Mouse (Mus musculus): ENCODE measurements around the gene Trpc4.
A peak's percentile ranks its signal among the peaks of the same experiment; 100 is the strongest.

Gene Trpc4

DNA sequence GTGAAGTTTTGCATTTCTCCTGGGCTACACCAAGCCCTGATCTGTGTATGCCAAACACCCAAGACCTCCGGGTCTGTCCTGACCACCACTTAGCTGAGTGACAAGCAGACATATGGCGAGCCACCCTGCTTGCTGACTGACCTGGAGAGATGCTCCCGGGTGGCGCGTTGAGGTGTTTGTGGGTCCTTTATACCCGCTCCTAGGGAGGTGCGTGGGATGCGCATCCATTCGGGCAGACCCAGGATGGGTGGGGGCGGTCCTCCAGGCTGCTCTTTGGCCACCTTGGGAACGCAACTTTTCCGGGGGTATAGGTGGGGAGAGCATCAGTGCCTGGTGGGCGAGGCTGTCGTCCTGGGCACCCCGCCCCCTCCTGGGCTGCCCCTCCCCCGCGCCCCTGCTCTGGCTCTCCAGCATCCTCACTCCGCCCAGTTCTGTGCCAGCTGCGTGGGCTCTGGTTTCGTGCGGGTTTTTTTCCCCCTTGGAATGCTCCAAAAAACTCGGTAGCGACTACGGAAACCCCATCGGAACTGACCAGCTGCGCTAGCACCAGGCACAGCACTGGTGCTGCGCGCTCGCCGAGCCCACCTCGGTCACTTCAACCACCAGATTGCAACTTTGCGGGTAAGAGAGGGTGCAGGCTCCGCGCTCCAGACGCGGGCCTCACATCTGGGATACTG is at the start of gene Trpc4:
Trpc4 (plus strand) TSS at position 397 of the 677 bp plus-strand sequence.
- no peak for DNase-seq (ENCODE audit: low read depth, low spot score)

DNA sequence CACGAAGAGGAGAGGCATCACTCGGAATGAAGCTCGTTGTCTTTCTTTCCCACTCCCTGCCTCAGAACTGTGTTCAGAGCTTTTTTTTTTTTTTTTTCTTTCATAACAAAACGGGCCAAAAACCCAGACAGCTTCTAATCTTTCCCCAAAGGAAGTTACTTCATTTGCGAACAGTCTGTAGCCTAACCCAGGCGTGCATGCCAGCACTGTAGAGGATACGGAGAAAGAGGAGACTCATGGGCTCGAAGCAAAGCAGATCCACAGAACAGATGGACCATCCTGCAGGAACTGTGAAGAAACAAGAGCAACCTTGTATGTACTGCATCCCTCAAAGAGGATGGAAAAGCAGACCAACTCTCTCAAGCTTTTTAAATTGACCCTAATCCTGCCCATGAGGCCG is 44.3 kb upstream of the Trpc4 start:
- DNase-seq (ENCODE audit: low read depth, low spot score) = no peak

DNA sequence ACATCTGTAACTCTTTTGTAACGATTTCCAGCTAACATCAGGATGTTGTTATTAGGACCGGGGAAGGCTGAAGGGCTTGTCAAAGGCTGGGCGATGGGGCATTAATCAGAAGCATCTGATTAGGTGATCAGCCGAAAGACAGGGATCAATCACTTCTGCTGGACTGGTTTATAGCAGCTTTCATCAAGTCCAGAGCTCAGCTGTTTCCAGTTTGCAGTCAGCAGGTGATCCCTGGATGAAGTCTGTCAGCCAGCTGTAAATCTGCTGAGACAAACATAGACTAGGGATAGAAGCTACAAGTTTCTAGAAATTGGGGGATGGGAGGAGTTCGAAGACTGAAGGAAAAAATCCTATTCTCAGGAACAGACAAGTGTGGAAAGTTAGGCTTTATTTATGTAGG is 20.5 kb upstream of the Trpc4 start:
- no peak for DNase-seq (ENCODE audit: low read depth, low spot score)

DNA sequence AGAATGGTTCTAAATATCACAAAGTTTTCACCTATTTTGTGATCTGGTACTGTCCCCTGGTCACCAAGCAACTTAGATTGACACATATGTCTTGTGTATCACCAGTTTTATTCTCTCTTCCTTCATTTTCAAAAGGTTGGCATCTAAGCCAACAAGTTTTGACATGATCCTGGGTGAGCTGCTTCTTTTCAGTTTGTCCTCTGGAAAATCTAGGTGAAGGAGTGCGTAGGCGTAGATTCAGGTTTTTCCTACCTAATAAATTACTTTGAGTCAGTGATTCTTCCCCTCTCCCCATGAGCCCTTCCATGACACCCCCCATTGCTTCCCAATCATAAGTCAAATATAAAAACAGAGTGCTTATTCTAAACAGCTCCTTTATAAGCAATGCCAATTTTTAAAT is 14.5 kb upstream of the Trpc4 start:
- no peak for DNase-seq (ENCODE audit: low read depth, low spot score)

DNA sequence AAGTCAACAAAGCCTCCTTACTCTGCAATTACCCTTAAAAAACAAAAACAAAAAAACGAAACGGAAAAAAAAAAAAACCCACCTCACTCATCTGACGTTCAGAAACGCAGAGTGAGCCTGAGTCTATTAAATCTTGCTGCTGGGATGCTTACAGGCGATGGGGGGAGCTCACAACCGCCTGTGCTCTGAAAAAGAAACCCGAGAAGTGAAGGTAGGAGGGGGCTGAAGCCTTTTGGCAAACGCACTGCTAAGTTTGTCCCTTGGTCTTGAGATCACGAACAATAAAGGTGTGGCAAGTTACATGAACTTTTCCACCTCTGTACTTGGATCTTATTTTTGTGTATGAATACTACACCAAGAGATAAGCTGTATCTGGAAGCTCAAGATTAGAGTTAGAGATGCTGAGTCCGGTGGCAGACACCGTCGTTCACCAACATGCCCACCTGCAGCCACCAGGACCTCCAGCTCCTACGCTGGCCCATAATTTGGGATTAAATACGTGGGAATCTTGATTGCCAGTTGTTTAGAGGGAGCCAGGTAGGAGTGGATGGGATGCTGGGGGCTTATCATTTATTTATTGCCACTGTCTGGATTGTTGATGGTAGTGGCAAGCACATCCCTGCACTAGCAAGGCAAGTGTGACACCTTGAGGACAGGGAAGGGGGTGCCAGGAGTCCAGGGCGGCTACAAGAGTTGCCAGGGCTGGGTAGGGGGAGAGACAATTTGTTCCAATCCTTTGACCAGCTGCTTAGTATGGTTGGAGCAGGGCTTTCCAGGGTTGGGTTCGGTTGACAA is 794 bp upstream of the Trpc4 start:
- peak; percentile 27 for DNase-seq (ENCODE audit: low read depth, low spot score)

DNA sequence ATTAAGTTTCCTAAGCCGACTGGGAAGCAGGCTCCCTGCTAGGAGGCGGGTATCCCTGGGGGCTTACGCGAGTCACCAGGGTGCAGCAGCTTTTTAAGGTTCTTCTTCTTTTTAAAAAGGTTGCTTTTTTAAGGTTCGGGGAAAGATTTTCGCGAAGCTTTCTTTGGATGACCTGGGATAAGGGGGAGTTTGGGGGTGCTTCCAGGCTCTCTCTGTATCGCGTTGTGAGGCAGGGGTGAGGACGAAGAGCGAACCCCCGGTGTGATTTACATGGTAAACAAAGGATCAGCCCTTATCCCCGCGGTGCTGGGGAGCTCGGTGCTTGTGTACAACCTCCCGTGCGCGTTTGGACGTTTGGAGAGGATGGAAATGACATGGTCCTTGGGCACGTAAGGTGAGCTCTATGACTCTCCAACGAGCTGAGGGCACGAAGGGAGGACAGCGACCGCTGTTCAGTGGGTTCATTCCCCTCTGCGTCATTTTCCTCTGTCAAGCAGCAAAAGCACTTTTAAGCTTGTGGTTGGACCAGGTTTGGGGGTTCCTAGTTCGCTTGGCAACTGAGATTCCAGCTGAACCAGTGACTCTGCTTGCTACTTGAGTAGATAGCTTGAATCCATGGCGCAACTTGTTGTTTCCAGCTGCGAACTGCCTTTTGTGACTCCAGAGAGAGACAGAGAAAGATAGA is 623 bp downstream of the Trpc4 start:
- no peak for DNase-seq (ENCODE audit: low read depth, low spot score)

DNA sequence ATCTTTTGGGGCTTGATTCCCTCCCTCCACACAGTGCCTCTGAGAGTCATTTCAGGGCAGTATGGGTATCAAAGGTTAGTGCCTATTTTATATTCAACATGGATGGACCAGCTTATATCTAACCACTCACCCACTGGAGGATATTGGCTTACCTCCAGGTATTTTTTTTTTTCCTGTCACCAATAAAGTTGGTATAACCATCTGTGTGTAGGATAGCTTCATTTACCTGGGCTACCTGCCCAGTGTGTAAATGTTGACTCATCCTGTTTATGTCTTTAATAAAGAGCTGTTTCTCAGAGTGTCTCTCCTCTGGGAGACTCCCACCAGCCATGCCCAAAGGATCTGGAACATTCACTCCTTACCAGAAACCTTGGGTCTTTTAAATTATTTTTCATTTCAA is 14.9 kb downstream of the Trpc4 start:
- no peak for DNase-seq (ENCODE audit: low read depth, low spot score)

DNA sequence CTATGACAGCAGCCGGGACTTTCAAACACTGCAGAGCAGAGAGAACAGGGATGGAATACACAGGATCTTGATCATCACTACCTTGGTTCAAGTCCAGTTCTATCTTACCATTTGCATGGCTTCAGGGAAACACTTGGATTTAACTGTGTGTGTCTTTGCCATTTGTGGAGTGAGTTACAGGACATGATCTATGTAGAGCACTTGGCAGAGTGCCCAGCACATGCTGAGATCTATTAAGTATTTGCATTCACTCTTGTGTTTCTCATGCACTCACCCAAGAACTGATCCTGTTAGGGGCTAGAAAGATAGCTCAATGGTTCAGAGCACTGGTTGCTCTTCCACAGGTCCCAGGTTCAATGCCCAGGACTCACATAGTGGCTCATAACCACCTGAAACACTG is 21.5 kb downstream of the Trpc4 start:
- no peak for DNase-seq (ENCODE audit: low read depth, low spot score)

DNA sequence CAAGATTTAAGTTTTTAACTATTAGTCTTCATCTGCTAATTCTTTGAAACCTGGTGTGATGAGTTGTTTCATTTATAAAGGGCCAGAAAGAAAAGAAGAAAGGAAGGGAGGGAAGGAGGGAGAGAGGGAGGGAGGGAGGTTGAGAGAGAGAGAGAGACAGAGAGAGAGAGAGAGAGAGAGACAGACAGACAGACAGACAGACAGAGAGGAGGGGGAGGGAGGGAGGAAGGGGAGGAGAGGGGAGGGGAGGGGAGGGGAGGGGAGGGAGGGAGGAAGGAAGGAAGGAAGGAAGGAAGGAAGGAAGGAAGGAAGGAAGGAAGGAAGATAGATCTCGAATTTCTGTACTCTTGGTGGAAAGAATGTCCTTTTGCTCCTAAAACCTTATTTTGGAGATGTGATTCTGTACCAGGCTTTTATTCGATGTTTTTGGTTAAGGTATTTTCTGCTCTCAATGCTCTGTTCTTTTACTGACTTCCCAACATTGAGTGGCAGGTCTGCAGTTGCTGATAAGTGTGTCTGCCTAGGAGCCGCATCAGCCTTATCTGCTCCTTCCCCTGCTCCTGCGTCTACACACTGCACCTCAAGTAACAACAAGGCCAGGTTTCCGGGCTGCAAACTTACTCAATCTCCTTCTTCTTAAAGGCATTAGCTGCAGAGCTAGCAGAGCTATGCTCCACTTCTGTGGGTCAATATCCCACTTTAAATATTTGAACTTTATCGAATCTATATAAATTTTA is 35.3 kb downstream of the Trpc4 start:
- DNase-seq (ENCODE audit: low read depth, low spot score) = no peak

DNA sequence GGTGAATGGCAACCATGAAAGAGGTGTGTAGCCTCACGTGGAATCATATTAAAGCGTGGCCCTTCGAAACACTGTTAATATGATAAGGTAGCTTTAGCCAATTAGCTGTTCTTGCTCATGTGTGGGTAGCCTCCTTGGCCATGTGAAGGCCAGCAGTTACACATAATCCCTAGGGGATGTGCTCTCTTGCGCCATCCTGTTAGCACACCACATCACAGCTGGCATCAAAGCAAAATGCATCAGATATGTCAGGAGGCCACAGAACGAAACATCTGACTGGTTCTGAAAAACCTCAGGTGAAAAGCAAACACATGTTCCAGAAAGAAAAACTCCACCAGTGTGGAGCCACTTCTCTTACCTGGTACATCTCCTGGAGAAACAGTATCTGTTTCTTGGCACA is 45.4 kb downstream of the Trpc4 start:
- DNase-seq (ENCODE audit: low read depth, low spot score) = no peak

DNA sequence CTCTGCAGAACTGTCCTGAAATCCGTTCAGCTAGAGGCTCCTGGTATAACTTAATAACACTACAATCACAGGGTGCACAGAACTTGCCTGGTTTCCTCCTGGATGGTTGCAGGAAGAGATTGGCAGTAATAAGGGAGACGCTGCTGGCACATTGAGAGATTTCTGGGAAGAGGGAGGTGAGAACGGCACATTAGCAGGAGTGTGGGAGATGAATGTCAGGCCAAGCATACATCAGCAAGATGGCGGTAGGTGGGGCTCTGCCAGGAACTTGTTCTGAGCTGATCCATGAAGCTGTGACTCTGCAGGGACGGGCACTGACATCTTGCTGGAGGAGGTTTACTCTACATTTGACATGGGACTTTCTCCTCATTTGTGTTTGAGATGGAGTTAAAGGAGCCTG is 48.6 kb downstream of the Trpc4 start:
- no peak for DNase-seq (ENCODE audit: low read depth, low spot score)

DNA sequence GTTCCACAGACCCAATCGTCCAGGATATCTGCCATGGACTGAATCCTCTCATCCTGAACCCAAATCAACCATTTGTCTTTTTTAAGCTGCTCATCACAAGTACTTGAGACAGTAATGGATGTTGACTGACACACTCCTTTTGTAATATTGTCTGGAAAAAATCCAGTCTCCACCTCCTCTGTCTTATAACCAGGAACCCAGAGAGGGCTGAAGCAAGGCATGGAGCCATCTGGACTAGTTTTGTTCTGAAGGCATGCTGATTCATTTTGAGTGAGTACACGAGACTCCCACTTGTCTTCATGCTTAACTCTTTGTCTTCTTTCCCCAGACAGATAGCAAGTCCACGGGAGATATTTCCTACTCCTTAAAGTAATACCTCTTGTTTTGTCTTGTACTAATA is 54.3 kb downstream of the Trpc4 start:
- no peak for DNase-seq (ENCODE audit: low read depth, low spot score)

DNA sequence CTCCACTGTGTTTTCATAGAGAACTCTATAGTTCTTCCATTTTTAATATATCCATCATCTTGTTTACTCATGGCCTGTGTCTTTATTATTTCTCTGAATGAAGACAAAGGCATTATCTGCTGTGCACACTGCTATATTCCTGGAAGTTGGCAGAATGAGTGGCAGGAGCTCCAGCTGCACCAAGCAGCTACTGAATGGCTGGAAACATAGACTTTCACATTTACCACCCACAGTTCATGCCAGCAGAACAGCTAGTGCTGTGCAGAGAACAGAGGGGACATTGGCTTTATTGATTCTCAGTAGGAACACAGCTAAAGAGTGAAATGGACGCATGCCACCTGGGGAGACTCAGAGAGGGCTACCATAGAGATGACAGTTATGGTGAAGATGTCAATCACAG is 55.6 kb downstream of the Trpc4 start:
- no peak for DNase-seq (ENCODE audit: low read depth, low spot score)

DNA sequence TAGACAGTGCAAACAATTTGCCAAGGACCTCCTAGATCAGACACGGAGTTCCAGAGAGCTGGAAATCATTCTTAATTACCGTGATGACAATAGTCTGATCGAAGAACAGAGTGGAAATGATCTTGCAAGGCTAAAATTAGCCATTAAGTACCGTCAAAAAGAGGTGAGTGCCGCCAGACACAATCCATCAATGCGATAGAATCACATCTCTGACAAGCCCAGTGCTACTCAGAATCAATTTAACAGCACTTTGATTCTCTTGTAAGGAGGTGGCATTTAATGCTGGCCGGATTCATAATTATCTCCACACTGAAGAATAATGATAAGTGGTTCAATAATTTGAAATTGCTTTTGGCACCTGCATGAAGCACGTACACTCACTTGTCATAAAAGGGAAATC is 66.7 kb downstream of the Trpc4 start:
- DNase-seq (ENCODE audit: low read depth, low spot score) = no peak

DNA sequence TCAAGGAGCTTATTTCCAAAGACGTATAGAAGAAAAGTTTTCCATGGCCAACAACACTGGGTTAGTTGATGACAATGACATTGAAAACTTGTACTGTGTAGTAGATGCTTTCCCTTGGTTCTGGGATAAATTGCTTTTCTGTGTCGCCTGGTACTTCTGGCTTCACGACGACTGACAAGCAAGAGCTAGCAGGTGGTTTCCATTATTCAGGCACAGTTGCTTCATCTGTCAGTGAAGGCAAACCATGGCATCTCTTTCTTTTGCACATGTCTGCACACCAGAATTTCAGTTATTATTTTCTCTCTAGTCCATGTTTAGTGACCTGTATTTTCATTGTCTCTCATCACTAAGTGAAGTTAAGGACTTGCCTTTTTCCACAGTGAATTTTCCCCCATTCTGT is 72.6 kb downstream of the Trpc4 start:
- DNase-seq (ENCODE audit: low read depth, low spot score) = no peak

DNA sequence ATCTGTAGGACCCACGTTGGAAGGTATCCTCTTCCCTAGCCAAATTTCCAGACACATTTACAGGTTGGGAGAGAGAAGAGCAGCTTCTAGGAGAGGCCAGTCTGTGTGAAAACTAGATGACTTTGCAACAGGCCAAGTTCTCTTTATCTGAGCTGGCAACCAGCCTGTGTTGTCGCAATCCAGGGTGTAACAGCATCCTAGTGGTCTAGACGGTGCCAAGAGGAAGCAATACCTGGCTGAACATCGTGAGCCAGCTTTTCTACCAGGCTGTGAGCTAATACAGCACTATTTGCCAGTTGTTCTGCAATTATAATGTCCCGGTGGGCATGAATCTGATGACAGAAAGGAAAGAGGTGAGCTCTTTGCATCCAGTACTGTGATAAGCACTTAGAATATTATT is 83.1 kb downstream of the Trpc4 start:
- no peak for DNase-seq (ENCODE audit: low read depth, low spot score)

DNA sequence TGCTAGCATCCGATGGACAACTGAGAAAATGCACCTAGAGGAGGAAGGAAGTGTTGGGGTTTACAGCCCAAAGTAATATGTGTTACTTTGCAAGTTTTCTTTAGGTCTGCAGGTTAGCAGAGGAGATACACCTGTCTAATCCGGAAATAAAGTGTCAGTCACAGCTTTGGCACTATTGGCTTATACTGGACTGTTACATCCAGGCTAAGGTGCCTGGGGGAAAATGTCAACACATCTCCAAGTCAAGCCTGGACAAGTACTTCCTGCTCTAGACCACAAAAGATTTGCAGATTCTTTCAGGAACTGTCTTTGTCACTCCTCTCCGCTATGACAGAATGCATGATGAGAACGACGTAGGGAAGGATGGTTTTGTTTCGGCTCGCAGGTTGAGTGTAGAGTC is 83.6 kb downstream of the Trpc4 start:
- DNase-seq (ENCODE audit: low read depth, low spot score) = no peak

DNA sequence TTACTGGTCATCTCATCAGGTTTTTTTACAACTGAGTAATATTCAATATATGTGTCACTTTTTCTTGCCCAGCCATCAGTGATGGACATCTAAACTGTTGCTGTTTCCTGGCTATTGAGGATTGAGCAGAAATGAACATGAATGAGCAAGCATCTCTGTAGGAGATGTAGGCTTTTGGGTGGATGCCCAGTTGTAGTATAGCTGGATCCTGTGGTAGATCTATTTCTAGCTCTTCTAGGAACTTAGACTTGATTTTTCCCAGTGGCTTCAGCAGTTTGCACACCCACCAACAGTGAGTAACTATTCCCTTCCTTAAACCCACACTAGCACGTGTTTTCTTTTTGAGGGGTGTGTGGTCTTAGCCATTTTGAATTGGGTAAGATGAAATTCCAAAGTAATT is 87.3 kb downstream of the Trpc4 start:
- no peak for DNase-seq (ENCODE audit: low read depth, low spot score)

DNA sequence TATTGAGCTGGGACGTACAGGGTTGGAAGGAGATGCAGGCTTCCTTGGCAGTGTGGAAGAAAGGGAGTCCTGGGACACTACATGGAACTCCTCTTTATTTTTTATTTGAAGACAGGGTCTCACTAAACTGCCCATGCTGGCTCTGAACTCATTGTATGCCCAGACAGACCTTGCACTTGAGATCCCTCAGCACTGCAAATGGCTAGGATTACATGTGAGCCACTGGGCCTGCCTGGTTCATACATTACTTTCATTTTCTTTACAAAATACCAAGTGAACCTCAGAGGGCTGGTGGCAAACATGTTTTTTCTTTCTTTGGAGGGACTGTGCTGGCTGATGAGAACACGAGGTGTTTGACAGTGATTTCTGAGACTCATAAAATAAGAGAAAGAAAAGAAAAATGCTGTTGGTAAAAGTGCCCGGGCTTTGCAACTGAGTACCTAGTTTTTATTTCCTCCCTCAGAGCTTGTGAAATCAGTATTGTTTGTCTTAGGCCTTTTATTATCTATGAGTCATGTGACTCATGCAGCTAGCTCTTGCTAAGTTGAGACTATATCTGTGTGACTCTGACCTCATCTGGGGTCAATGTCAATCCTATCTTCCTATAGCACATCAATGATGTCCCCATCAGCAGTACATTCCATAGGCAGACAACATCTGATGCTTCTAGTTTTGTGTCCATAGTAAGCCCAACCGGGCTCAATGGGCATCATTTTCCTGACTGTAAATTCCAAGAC is 89.1 kb downstream of the Trpc4 start:
- no peak for DNase-seq (ENCODE audit: low read depth, low spot score)

DNA sequence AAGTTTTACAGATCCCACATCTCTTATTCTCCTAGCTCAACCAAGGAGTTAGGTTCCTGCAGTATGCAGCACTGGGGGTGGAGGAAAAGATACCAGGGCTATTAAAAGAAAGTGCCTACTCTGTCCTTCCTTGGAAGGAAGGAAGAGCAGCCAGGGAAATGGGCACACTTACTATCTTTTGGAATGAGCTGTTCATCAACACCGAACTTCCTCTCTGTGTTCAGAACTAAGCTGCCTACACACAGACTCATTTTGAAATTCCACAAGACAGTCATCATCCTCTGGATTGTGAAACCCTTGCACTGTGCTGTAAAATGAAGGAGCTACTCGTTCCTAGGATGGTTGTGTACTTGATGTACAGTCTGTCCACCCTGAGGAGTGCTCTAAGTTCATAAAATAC is 90.6 kb downstream of the Trpc4 start:
- no peak for DNase-seq (ENCODE audit: low read depth, low spot score)

DNA sequence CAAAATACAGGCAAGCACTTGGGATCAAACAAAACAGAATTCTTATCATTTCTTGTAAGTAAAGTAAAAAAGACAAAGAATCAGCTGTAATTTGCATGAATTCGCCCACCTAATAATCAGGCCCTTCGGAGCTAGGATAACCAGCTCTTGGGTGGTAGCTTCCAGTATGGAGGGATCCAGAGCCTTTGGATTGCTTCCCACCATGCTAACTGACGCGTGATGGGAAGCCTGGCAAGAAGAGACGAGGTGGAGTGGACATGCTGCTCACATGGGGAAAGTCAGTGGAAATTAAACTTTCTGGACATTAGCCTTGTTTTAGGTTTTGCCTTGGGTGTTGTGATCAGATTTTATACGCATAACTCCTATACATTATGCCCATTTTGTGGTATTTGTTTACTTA is 93.5 kb downstream of the Trpc4 start:
- no peak for DNase-seq (ENCODE audit: low read depth, low spot score)

DNA sequence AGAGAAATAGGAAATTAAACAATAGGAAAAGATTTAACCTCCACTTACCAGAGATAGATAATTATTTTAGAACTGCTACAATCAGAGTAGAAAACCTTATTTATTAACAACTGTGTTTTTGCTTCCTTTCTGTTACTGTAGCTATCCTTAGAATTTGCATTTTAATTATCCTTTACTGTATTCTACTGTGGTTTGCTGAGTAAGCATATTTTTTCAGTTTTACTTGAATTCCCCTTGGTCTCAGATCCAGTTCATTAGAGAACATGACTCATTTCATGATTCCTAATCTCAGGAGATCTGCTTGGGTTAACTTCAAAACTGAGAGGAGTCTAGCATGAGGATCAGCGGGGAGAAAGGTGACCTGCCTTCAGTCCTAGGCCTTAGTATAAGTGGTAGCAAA is 111.1 kb downstream of the Trpc4 start:
- no peak for DNase-seq (ENCODE audit: low read depth, low spot score)
